Comparison of ENCODE assay signal across 9 mouse cellular contexts in the genomic region with DNA sequence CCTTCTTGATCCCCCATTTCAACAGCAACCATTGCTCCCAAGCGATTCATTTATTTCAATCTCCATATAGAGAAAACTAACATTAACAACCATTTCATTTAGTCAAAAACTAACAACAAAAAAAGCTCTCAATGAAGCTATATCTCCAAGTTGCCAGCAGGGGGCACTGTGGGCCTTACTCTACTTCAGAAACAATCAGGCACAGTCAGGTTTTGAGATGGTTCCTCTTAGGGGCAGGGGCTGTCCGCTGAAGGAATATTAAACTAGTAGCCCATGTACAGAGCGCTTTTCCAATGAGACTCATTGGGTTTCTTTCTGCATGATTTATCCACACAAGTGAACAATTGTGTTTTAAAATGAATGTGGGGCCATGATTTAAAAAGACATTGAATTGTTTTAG.
DNase-seq lines count a peak whose midpoint lies in the region; ATAC-seq and TF ChIP-seq lines count a peak whose summit lies in the region.
"Had no signal": no experiment of that assay in that cellular context is flagged by ENCODE, and none has a peak within 500 bp of the region (broad histone marks: within the 10 kb centered on the region; RNA-seq: fewer than 3 reads in every experiment).

No protein-coding gene starts in this region.

- H3K4me2 ChIP-seq in liver, embryonic 11.5 days, result no peak overlapping the region
- no peak overlapping the region for H3K4me2 ChIP-seq in lung, postnatal 0 days (replicated peaks; ENCODE audit: low read depth, low read length)
- H3K4me2 ChIP-seq: lung, embryonic 15.5 days had no signal

- no peaks in the 10 kb centered on the region for H3K4me1 ChIP-seq in liver, adult 2 months (ENCODE audit: control insufficient read depth, insufficient read depth, low read length)
- H3K4me1 ChIP-seq in liver, embryonic 11.5 days (replicated peaks; ENCODE audit: control insufficient read depth, insufficient read depth, low read length), result no peaks in the 10 kb centered on the region
- H3K4me1 ChIP-seq in lung, postnatal 0 days (ENCODE audit: insufficient read depth, low read depth, low read length), result no peaks in the 10 kb centered on the region
- H3K4me1 ChIP-seq: lung, embryonic 15.5 days had no signal

- H3K9ac ChIP-seq in liver, adult 2 months (ENCODE audit: low read depth, low read length), result no peak overlapping the region
- H3K9ac ChIP-seq in liver, embryonic 11.5 days (ENCODE audit: low read depth, low read length), result no peak overlapping the region
- H3K9ac ChIP-seq in lung, postnatal 0 days (replicated peaks; ENCODE audit: low read depth), result no peak overlapping the region
- H3K9ac ChIP-seq: lung, embryonic 15.5 days had no signal

- 32% methylated on average over 3 of the region's 3 CpGs for WGBS in liver, adult 2 months
- 24% methylated on average over 3 of the region's 3 CpGs for WGBS in liver, embryonic 11.5 days
- 29% methylated on average over 3 of the region's 3 CpGs for WGBS in lung, postnatal 0 days

- TF ChIP-seq EP300 in lung, postnatal 0 days (IDR thresholded peaks at IDR 0.05), result no peak

- H3K36me3 ChIP-seq in liver, adult 2 months (ENCODE audit: control insufficient read depth, insufficient read depth, low read length), result no peaks in the 10 kb centered on the region
- H3K36me3 ChIP-seq in liver, embryonic 11.5 days (ENCODE audit: control insufficient read depth, insufficient read depth, low read length), result no peaks in the 10 kb centered on the region
- H3K36me3 ChIP-seq in lung, postnatal 0 days (ENCODE audit: insufficient read depth, low read length), result no peaks in the 10 kb centered on the region
- H3K36me3 ChIP-seq: lung, embryonic 15.5 days had no signal

- H3K79me2 ChIP-seq in liver, adult 2 months (ENCODE audit: control insufficient read depth, insufficient read depth, low read length), result no peaks in the 10 kb centered on the region

- no peak for TF ChIP-seq POLR2A in liver, adult 2 months (IDR thresholded peaks at IDR 0.05; ENCODE audit: extremely low read depth, insufficient read depth, low read length)

- DNase-seq in adrenal gland, adult (ENCODE audit: inconsistent age in 2 of 2, low spot score in 1 of 2), result peak; percentile 25 to 70
- DNase-seq in adrenal gland, adult 8-10 months, result no peak
- peak; percentile 26 for DNase-seq in liver, adult 2 months (ENCODE audit: extremely low read depth, low read depth, low spot score)
- no peak for DNase-seq in liver, embryonic 11.5 days (ENCODE audit: low spot score)
- DNase-seq in cerebellum, postnatal 10 days, result peak; percentile 83 to 87
- DNase-seq in hindlimb bud, embryonic 11.5 days (ENCODE audit: extremely low spot score, low read depth, low spot score), result peak; percentile 26
- peak; percentile 43 for DNase-seq in lung, postnatal 0 days (ENCODE audit: low spot score)
- DNase-seq in spleen, postnatal 10 days (ENCODE audit: low spot score in 2 of 2), result no peak

- no peaks in the 10 kb centered on the region for H3K27me3 ChIP-seq in liver, adult 2 months (ENCODE audit: control insufficient read depth, insufficient read depth, low read length)
- H3K27me3 ChIP-seq in liver, embryonic 11.5 days (replicated peaks; ENCODE audit: control insufficient read depth, insufficient read depth, low read length), result no peaks in the 10 kb centered on the region
- no peaks in the 10 kb centered on the region for H3K27me3 ChIP-seq in lung, postnatal 0 days (replicated peaks; ENCODE audit: insufficient read depth, low read length)
- H3K27me3 ChIP-seq: lung, embryonic 15.5 days had no signal

- H3K4me3 ChIP-seq in liver, adult 2 months (ENCODE audit: insufficient read depth, low read depth, low read length), result no peak overlapping the region
- no peak overlapping the region for H3K4me3 ChIP-seq in liver, embryonic 11.5 days (ENCODE audit: low read depth, low read length)
- H3K4me3 ChIP-seq in lung, postnatal 0 days (ENCODE audit: low read depth, low read length), result no peak overlapping the region
- H3K4me3 ChIP-seq: lung, embryonic 15.5 days had no signal

- TF ChIP-seq CTCF in liver, adult 2 months (IDR thresholded peaks at IDR 0.05; ENCODE audit: low read depth, low read length), result peak; percentile 38; the same call in 1 of the 2 replicates
- peak; percentile 69 for TF ChIP-seq CTCF in lung, postnatal 0 days (IDR thresholded peaks at IDR 0.05)

- H3K9me3 ChIP-seq in liver, embryonic 11.5 days (ENCODE audit: control insufficient read depth, low read length), result no peaks in the 10 kb centered on the region
- H3K9me3 ChIP-seq in lung, postnatal 0 days (ENCODE audit: low read length), result no peaks in the 10 kb centered on the region
- H3K9me3 ChIP-seq: lung, embryonic 15.5 days had no signal

- H3K27ac ChIP-seq in liver, adult 2 months (replicated peaks; ENCODE audit: insufficient read depth, low read depth, low read length), result no peak overlapping the region
- H3K27ac ChIP-seq in liver, embryonic 11.5 days (ENCODE audit: low read depth, low read length), result no peak overlapping the region
- H3K27ac ChIP-seq in lung, postnatal 0 days (ENCODE audit: low read length), result no peak overlapping the region
- H3K27ac ChIP-seq: lung, embryonic 15.5 days had no signal

- ATAC-seq in liver, embryonic 11.5 days (replicated peaks; ENCODE audit: low FRiP score), result no peak
- no peak for ATAC-seq in lung, postnatal 0 days

Comparison
In these comparisons a context has a peak if more than half of its experiments do, and no peak if none do; other contexts are left out.
1. DNase-seq: peak in adrenal gland, adult (2 of 2), liver, adult 2 months (single experiment), cerebellum, postnatal 10 days (2 of 2), hindlimb bud, embryonic 11.5 days (single experiment) and lung, postnatal 0 days (single experiment); none in adrenal gland, adult 8-10 months (single experiment), liver, embryonic 11.5 days (single experiment) and spleen, postnatal 10 days (0 of 2).